8 mouse cellular contexts compared by ENCODE assay signal in the genomic region with DNA sequence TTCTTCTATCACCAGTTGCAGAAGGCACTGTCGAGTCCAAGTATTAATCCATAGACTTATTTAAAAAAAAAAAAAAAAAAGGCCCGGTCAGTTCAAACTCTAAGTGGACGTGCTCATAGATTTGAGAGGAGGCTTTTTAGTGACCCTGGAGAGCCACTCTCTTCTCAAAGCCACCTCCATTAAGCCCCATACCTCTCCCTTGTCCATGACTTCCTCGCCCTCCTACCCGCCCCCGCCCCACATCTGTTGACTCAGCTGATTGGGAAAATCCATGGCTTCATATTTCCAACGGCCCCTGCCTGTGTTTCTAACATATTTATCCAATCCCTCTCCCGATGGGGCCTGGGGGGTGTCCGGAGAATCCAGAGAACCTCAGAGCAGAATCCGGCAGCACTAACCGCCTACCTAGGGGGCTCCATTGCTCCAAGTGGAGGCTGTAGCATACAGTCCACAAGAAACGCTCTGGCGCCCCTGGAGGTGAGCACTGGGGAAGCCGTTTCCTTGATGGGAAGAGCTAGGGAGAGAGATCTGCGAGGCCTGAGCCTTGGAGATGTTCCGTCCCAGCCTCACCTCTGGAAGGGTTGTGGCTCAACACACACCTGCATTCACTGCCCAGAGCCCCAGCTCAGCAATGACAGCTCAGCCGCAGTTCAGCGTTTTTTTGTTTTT.
A peak's percentile ranks its signal among the peaks of the same experiment; 100 is the strongest.
DNase-seq lines count a peak whose midpoint lies in the region; ATAC-seq and TF ChIP-seq lines count a peak whose summit lies in the region.

No protein-coding gene starts in this region.

- no peaks in the 10 kb centered on the region for H3K9me3 ChIP-seq in hindbrain, embryonic 15.5 days
- H3K9me3 ChIP-seq in limb, embryonic 10.5 days (replicated peaks) = no peaks in the 10 kb centered on the region
- H3K9me3 ChIP-seq in midbrain, embryonic 12.5 days = no peaks in the 10 kb centered on the region

- no peak overlapping the region for H3K9ac ChIP-seq in hindbrain, embryonic 15.5 days
- no peak overlapping the region for H3K9ac ChIP-seq in midbrain, embryonic 12.5 days (replicated peaks)

- no peak overlapping the region for H3K4me2 ChIP-seq in hindbrain, embryonic 15.5 days
- no peak overlapping the region for H3K4me2 ChIP-seq in midbrain, embryonic 12.5 days (replicated peaks)

- no peaks in the 10 kb centered on the region for H3K36me3 ChIP-seq in hindbrain, embryonic 15.5 days
- no peaks in the 10 kb centered on the region for H3K36me3 ChIP-seq in limb, embryonic 10.5 days
- H3K36me3 ChIP-seq in midbrain, embryonic 12.5 days = no peaks in the 10 kb centered on the region

- 32% methylated on average over 18 of the region's 18 CpGs for WGBS in hindbrain, embryonic 15.5 days
- 32% methylated on average over 18 of the region's 18 CpGs for WGBS in limb, embryonic 10.5 days
- 32% methylated on average over 18 of the region's 18 CpGs for WGBS in midbrain, embryonic 12.5 days

- H3K4me1 ChIP-seq in hindbrain, embryonic 15.5 days (replicated peaks) = 0 out of 2 replicates have a peak, but pooled peaks cover 8% of the 10 kb centered on the region
- H3K4me1 ChIP-seq in limb, embryonic 10.5 days = peaks cover 35% of the 10 kb centered on the region
- peaks cover 24% of the 10 kb centered on the region for H3K4me1 ChIP-seq in midbrain, embryonic 12.5 days

- peak; percentile 81 for ATAC-seq in hindbrain, embryonic 15.5 days (ENCODE audit: low FRiP score, low read depth)
- peak; percentile 81 for ATAC-seq in midbrain, embryonic 12.5 days (ENCODE audit: low FRiP score, low read depth)

- DNase-seq in left cerebral cortex, adult 2 months (ENCODE audit: extremely low spot score in 1 of 2, low spot score in 2 of 2) = peak; percentile 41 to 57
- no peak for DNase-seq in left cerebral cortex, adult 11 months (ENCODE audit: low spot score)
- DNase-seq in cerebellum, postnatal 25 days = peak; percentile 69 to 83
- peak; percentile 75 for DNase-seq in gastrocnemius, adult 2 months
- DNase-seq in limb, embryonic 10.5 days (ENCODE audit: low spot score) = peak; percentile 79
- peak; percentile 15 to 31 for DNase-seq in spleen, postnatal 36 days (ENCODE audit: low spot score in 2 of 2)

- H3K27ac ChIP-seq in left cerebral cortex, adult 2 months = no peak overlapping the region
- no peak overlapping the region for H3K27ac ChIP-seq in gastrocnemius, adult 2 months
- no peak overlapping the region for H3K27ac ChIP-seq in hindbrain, embryonic 15.5 days (replicated peaks)
- 0 out of 2 replicates have a peak overlapping the region, but pooled peaks have one; percentile 20 for H3K27ac ChIP-seq in limb, embryonic 10.5 days
- no peak overlapping the region for H3K27ac ChIP-seq in midbrain, embryonic 12.5 days (replicated peaks)

- no peak overlapping the region for H3K4me3 ChIP-seq in left cerebral cortex, adult 2 months
- no peak overlapping the region for H3K4me3 ChIP-seq in gastrocnemius, adult 2 months
- H3K4me3 ChIP-seq in hindbrain, embryonic 15.5 days = no peak overlapping the region
- H3K4me3 ChIP-seq in limb, embryonic 10.5 days = no peak overlapping the region
- H3K4me3 ChIP-seq in midbrain, embryonic 12.5 days = no peak overlapping the region

- H3K27me3 ChIP-seq in hindbrain, embryonic 15.5 days = no peaks in the 10 kb centered on the region
- peaks cover 23% of the 10 kb centered on the region for H3K27me3 ChIP-seq in limb, embryonic 10.5 days (ENCODE audit: low read depth, poor library complexity, severe bottlenecking)
- H3K27me3 ChIP-seq in midbrain, embryonic 12.5 days = peaks cover 29% of the 10 kb centered on the region

- peak; percentile 66 for TF ChIP-seq CTCF in left cerebral cortex, adult 2 months (IDR thresholded peaks at IDR 0.05)
- TF ChIP-seq CTCF in gastrocnemius, adult 2 months (IDR thresholded peaks at IDR 0.05) = peak; percentile 61

- intact Hi-C loops in left cerebral cortex, adult 2 months (cut with DNase I) = no loop called here
- intact Hi-C loops in gastrocnemius, adult 2 months (cut with DNase I) = no loop called here
